Mouse (Mus musculus): Measurements from ENCODE around the gene Map2k4. TPM values are rescaled to one million over a fixed set of nuclear protein-coding genes. Genes with fewer than 3 reads are reported as not detected.

The Map2k4 gene
- total RNA-seq, 1 experiment, result 35.9 TPM

DNA sequence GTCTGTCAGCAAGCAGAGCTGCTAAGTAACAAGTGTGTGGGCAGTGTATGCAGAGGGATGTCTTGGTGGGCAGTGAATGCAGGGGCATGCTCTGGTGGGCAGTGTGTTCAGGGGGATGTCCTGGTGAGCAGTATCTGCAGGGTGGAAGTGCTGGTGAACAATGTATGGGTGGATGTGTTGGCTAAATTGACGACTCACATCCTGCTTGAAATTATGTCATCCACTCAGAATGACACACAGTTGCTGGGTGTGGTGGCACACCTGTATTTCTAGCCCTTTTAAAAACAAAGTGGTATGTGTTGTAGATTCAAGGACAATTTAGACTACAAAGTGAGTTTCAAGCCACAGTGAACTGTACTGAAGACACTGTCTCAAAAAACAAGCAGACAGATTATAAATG is 30.1 kb upstream of the Map2k4 start:
- Histone ChIP-seq H3K9me3 (ENCODE audit: control insufficient read depth, insufficient read depth, low read depth, low read length) (no peaks in the 10 kb centered on the region), H3K36me3 (ENCODE audit: control insufficient read depth, insufficient read depth, low read length, poor library complexity, severe bottlenecking) (peaks cover 6% of the 10 kb centered on the region), H3K4me1 (ENCODE audit: control insufficient read depth in 2 of 2, insufficient read depth in 2 of 2, low read length in 2 of 2, poor library complexity in 1 of 2) (no peaks in the 10 kb centered on the region), H3K27ac (ENCODE audit: insufficient read depth, low read depth, low read length, poor library complexity, severe bottlenecking) (no peak overlapping the region), H3K4me3 (ENCODE audit: insufficient read depth in 1 of 2, low read depth in 1 of 2, low read length in 2 of 2, poor library complexity in 1 of 2, severe bottlenecking in 1 of 2) (no peak overlapping the region), H3K9ac (ENCODE audit: insufficient read depth, low read depth, low read length, poor library complexity, severe bottlenecking) (no peak overlapping the region)
- in situ Hi-C loops (cut with MboI; ENCODE audit: low sequenced_read_pairs in 2 of 2, unreplicated experiment in 2 of 2), result loop anchor here in 1 of 2 experiments (25.0 kb wide), 1 partner anchor 1219 kb away; the partner anchor contains the start of gene Tmem220
- no peak for DNase-seq (ENCODE audit: low read depth, low spot score)
- no peak for TF ChIP-seq CHD2 (IDR thresholded peaks at IDR 0.05; ENCODE audit: low read depth, low read length)
- TF ChIP-seq MAFK (IDR thresholded peaks at IDR 0.05; ENCODE audit: insufficient read depth, low read depth, low read length), result no peak
- TF ChIP-seq ZNF384 (IDR thresholded peaks at IDR 0.05; ENCODE audit: low read depth, low read length), result no peak
- TF ChIP-seq HCFC1 (IDR thresholded peaks at IDR 0.05; ENCODE audit: borderline replicate concordance, insufficient read depth, low read length), result no peak
- TF ChIP-seq ZC3H11A (IDR thresholded peaks at IDR 0.05; ENCODE audit: borderline replicate concordance, low read depth, low read length), result no peak

GRCm38 (mm10) chr11:65816237-65816636 is 28.1 kb upstream of the Map2k4 start:
- no peak overlapping the region for H3K4me3 ChIP-seq (ENCODE audit: insufficient read depth in 1 of 2, low read depth in 1 of 2, low read length in 2 of 2, poor library complexity in 1 of 2, severe bottlenecking in 1 of 2)
- H3K36me3 ChIP-seq (ENCODE audit: control insufficient read depth, insufficient read depth, low read length, poor library complexity, severe bottlenecking), result peaks cover 5% of the 10 kb centered on the region; the same call in 1 of the 2 replicates
- no peak for DNase-seq (ENCODE audit: low read depth, low spot score)
- TF ChIP-seq ZNF384 (IDR thresholded peaks at IDR 0.05; ENCODE audit: low read depth, low read length), result no peak
- no peak for TF ChIP-seq CHD2 (IDR thresholded peaks at IDR 0.05; ENCODE audit: low read depth, low read length)
- no peak for TF ChIP-seq ZC3H11A (IDR thresholded peaks at IDR 0.05; ENCODE audit: borderline replicate concordance, low read depth, low read length)
- no peak for TF ChIP-seq HCFC1 (IDR thresholded peaks at IDR 0.05; ENCODE audit: borderline replicate concordance, insufficient read depth, low read length)
- no peak for TF ChIP-seq MAFK (IDR thresholded peaks at IDR 0.05; ENCODE audit: insufficient read depth, low read depth, low read length)
- H3K27ac ChIP-seq (ENCODE audit: insufficient read depth, low read depth, low read length, poor library complexity, severe bottlenecking), result no peak overlapping the region
- in situ Hi-C loops (cut with MboI; ENCODE audit: low sequenced_read_pairs in 2 of 2, unreplicated experiment in 2 of 2), result loop anchor here in 1 of 2 experiments (25.0 kb wide), 1 partner anchor 1221 kb away; the partner anchor contains the start of gene Tmem220
- H3K9ac ChIP-seq (ENCODE audit: insufficient read depth, low read depth, low read length, poor library complexity, severe bottlenecking), result no peak overlapping the region
- no peaks in the 10 kb centered on the region for H3K9me3 ChIP-seq (ENCODE audit: control insufficient read depth, insufficient read depth, low read depth, low read length)
- H3K4me1 ChIP-seq (ENCODE audit: control insufficient read depth in 2 of 2, insufficient read depth in 2 of 2, low read length in 2 of 2, poor library complexity in 1 of 2), result no peaks in the 10 kb centered on the region; a peak in 1 of 4 replicates

DNA sequence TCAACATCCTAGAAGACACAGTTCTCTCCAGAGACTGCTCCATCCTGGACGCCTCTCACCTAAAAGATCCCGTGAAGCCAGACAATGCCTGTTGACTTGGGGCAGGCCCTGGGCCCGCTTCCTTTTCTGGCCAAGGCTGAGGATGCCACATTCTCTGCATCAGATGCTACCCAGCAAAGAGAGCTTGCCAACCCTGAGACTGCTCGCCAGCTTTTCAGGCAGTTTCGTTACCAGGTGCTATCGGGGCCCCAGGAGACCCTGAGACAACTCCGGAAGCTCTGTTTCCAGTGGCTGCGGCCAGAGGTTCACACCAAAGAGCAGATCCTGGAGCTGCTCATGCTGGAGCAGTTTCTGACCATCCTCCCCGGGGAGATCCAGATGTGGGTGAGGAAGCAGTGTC is 26.3 kb upstream of the Map2k4 start:
- no peak overlapping the region for H3K27ac ChIP-seq (ENCODE audit: insufficient read depth, low read depth, low read length, poor library complexity, severe bottlenecking)
- in situ Hi-C loops (cut with MboI; ENCODE audit: low sequenced_read_pairs in 2 of 2, unreplicated experiment in 2 of 2), result loop anchor here in 1 of 2 experiments (25.0 kb wide), 1 partner anchor 1223 kb away; the partner anchor contains the start of gene Tmem220
- no peak for TF ChIP-seq ZNF384 (IDR thresholded peaks at IDR 0.05; ENCODE audit: low read depth, low read length)

GRCm38 (mm10) chr11:65812088-65812487 is 24.0 kb upstream of the Map2k4 start:
- Histone ChIP-seq H3K4me1 (ENCODE audit: control insufficient read depth in 2 of 2, insufficient read depth in 2 of 2, low read length in 2 of 2, poor library complexity in 1 of 2) (no peaks in the 10 kb centered on the region; a peak in 1 of 4 replicates), H3K36me3 (ENCODE audit: control insufficient read depth, insufficient read depth, low read length, poor library complexity, severe bottlenecking) (peaks cover 5% of the 10 kb centered on the region; the same call in 1 of the 2 replicates), H3K9ac (ENCODE audit: insufficient read depth, low read depth, low read length, poor library complexity, severe bottlenecking) (no peak overlapping the region), H3K9me3 (ENCODE audit: control insufficient read depth, insufficient read depth, low read depth, low read length) (no peaks in the 10 kb centered on the region), H3K27ac (ENCODE audit: insufficient read depth, low read depth, low read length, poor library complexity, severe bottlenecking) (no peak overlapping the region), H3K4me3 (ENCODE audit: insufficient read depth in 1 of 2, low read depth in 1 of 2, low read length in 2 of 2, poor library complexity in 1 of 2, severe bottlenecking in 1 of 2) (no peak overlapping the region)
- no peak for DNase-seq (ENCODE audit: low read depth, low spot score)
- in situ Hi-C loops (cut with MboI; ENCODE audit: low sequenced_read_pairs in 2 of 2, unreplicated experiment in 2 of 2), result loop anchor here in 1 of 2 experiments (25.0 kb wide), 1 partner anchor 1225 kb away; the partner anchor contains the start of gene Tmem220
- TF ChIP-seq HCFC1 (IDR thresholded peaks at IDR 0.05; ENCODE audit: borderline replicate concordance, insufficient read depth, low read length) (no peak), CHD2 (IDR thresholded peaks at IDR 0.05; ENCODE audit: low read depth, low read length) (no peak), ZC3H11A (IDR thresholded peaks at IDR 0.05; ENCODE audit: borderline replicate concordance, low read depth, low read length) (no peak), MAFK (IDR thresholded peaks at IDR 0.05; ENCODE audit: insufficient read depth, low read depth, low read length) (no peak), ZNF384 (IDR thresholded peaks at IDR 0.05; ENCODE audit: low read depth, low read length) (no peak)

More for the DNA sequence above, 26.3 kb upstream of the Map2k4 start:
- H3K36me3 ChIP-seq (ENCODE audit: control insufficient read depth, insufficient read depth, low read length, poor library complexity, severe bottlenecking), result peaks cover 5% of the 10 kb centered on the region; the same call in 1 of the 2 replicates
- no peak for DNase-seq (ENCODE audit: low read depth, low spot score)
- H3K9me3 ChIP-seq (ENCODE audit: control insufficient read depth, insufficient read depth, low read depth, low read length), result no peaks in the 10 kb centered on the region
- H3K9ac ChIP-seq (ENCODE audit: insufficient read depth, low read depth, low read length, poor library complexity, severe bottlenecking), result no peak overlapping the region
- no peak overlapping the region for H3K4me3 ChIP-seq (ENCODE audit: insufficient read depth in 1 of 2, low read depth in 1 of 2, low read length in 2 of 2, poor library complexity in 1 of 2, severe bottlenecking in 1 of 2)
- H3K4me1 ChIP-seq (ENCODE audit: control insufficient read depth in 2 of 2, insufficient read depth in 2 of 2, low read length in 2 of 2, poor library complexity in 1 of 2), result no peaks in the 10 kb centered on the region; a peak in 1 of 4 replicates
